Mouse (Mus musculus): Measurements from ENCODE around the gene Il3ra. TPM values are rescaled to one million over a fixed set of nuclear protein-coding genes. Genes with fewer than 3 reads are reported as not detected.
A peak's percentile ranks its signal among the peaks of the same experiment; 100 is the strongest.

Il3ra gene
- 1.4 TPM in 2 replicates for polyA plus RNA-seq (2016; fragmentation: Nextera tagmentation; extraction: Ambion mirVana)

- peak within 1 kb of the TSS; percentile 63 for H3K27ac ChIP-seq
- ATAC-seq (ENCODE audit: low FRiP score): peak; percentile 45
- 3% methylated on average over 58 of the region's 69 CpGs for WGBS
Observed at GRCm38 (mm10) chr14:14345948-14346812, at the start of gene Il3ra. Gene Il3ra (plus strand): TSS chr14:14346275.

GRCm38 (mm10) chr14:14308938-14309337 is 37.1 kb upstream of the Il3ra start:
- no peaks in the 10 kb centered on the region for H3K27me3 ChIP-seq
- no peaks in the 10 kb centered on the region for H3K9me3 ChIP-seq
- no peaks in the 10 kb centered on the region for H3K36me3 ChIP-seq (replicated peaks)
- H3K4me2 ChIP-seq: no peak overlapping the region
- H3K27ac ChIP-seq: no peak overlapping the region
- no peak overlapping the region for H3K9ac ChIP-seq
- no peak for ATAC-seq (ENCODE audit: low FRiP score)
- 62% methylated on average over 16 of the region's 16 CpGs for WGBS
- no peak overlapping the region for H3K4me3 ChIP-seq (replicated peaks)
- H3K4me1 ChIP-seq: no peaks in the 10 kb centered on the region

More at GRCm38 (mm10) chr14:14345948-14346812, at the start of gene Il3ra:
- Histone ChIP-seq H3K9me3 (peaks cover 45% of the 10 kb centered on the region), H3K4me3 (replicated peaks) (peak within 1 kb of the TSS; percentile 71), H3K9ac (peak within 1 kb of the TSS; percentile 63), H3K27me3 (no peaks in the 10 kb centered on the region), H3K4me1 (0 out of 2 replicates have a peak, but pooled peaks cover 5% of the 10 kb centered on the region), H3K36me3 (replicated peaks) (no peaks in the 10 kb centered on the region), H3K4me2 (peak within 1 kb of the TSS; percentile 79)

GRCm38 (mm10) chr14:14309416-14309815 is 36.7 kb upstream of the Il3ra start:
- Histone ChIP-seq H3K9me3 (no peaks in the 10 kb centered on the region), H3K4me3 (replicated peaks) (no peak overlapping the region), H3K36me3 (replicated peaks) (no peaks in the 10 kb centered on the region), H3K4me1 (no peaks in the 10 kb centered on the region), H3K9ac (no peak overlapping the region), H3K27me3 (no peaks in the 10 kb centered on the region), H3K4me2 (no peak overlapping the region), H3K27ac (no peak overlapping the region)
- WGBS: 61% methylated on average over 14 of the region's 14 CpGs
- no peak for ATAC-seq (ENCODE audit: low FRiP score)

- no peak within 1 kb of the TSS for H3K27ac ChIP-seq
- H3K4me3 ChIP-seq (replicated peaks): no peak within 1 kb of the TSS
- H3K4me2 ChIP-seq: no peak within 1 kb of the TSS
- H3K9me3 ChIP-seq: no peaks in the 10 kb centered on the region
- H3K9ac ChIP-seq: no peak within 1 kb of the TSS
- ATAC-seq (ENCODE audit: low FRiP score): no peak
- no peaks in the 10 kb centered on the region for H3K27me3 ChIP-seq
- H3K36me3 ChIP-seq (replicated peaks): no peaks in the 10 kb centered on the region
- no peaks in the 10 kb centered on the region for H3K4me1 ChIP-seq
Observed at GRCm38 (mm10) chr14:14322528-14322927, 23.5 kb upstream of the Il3ra start, which contains the start of gene Olfr31. Gene Olfr31 (plus strand): TSS chr14:14322828.

- Histone ChIP-seq H3K36me3 (replicated peaks) (no peaks in the 10 kb centered on the region), H3K27me3 (no peaks in the 10 kb centered on the region), H3K4me2 (peak overlapping the region; percentile 79), H3K4me1 (0 out of 2 replicates have a peak, but pooled peaks cover 5% of the 10 kb centered on the region), H3K9me3 (peaks cover 36% of the 10 kb centered on the region), H3K4me3 (replicated peaks) (peak overlapping the region; percentile 71), H3K9ac (peak overlapping the region; percentile 63), H3K27ac (peak overlapping the region; percentile 63; the same call in 1 of the 2 replicates)
- WGBS: 8% methylated on average over 37 of the region's 40 CpGs
- ATAC-seq (ENCODE audit: low FRiP score): peak; percentile 85
Observed at GRCm38 (mm10) chr14:14345113-14345871, 783 bp upstream of the Il3ra start.

- Histone ChIP-seq H3K36me3 (replicated peaks) (no peaks in the 10 kb centered on the region), H3K9ac (peak overlapping the region; percentile 63), H3K27me3 (no peaks in the 10 kb centered on the region), H3K9me3 (peaks cover 50% of the 10 kb centered on the region), H3K4me1 (0 out of 2 replicates have a peak, but pooled peaks cover 5% of the 10 kb centered on the region), H3K4me3 (replicated peaks) (peak overlapping the region; percentile 71), H3K27ac (no peak overlapping the region), H3K4me2 (peak overlapping the region; percentile 79)
- WGBS: 35% methylated on average over 10 of the region's 16 CpGs
- peak; percentile 9; the same call in 1 of the 2 replicates for ATAC-seq (ENCODE audit: low FRiP score)
Observed at GRCm38 (mm10) chr14:14346813-14347100, 682 bp downstream of the Il3ra start.

- Histone ChIP-seq H3K9me3 (peaks cover 53% of the 10 kb centered on the region), H3K4me3 (replicated peaks) (no peak overlapping the region), H3K27ac (no peak overlapping the region), H3K27me3 (no peaks in the 10 kb centered on the region), H3K4me1 (0 out of 2 replicates have a peak, but pooled peaks cover 5% of the 10 kb centered on the region), H3K9ac (no peak overlapping the region), H3K36me3 (replicated peaks) (no peaks in the 10 kb centered on the region), H3K4me2 (peak overlapping the region; percentile 79; the same call in 1 of the 2 replicates)
- peak; percentile 7; the same call in 1 of the 2 replicates for ATAC-seq (ENCODE audit: low FRiP score)
- WGBS: 82% methylated on average over 17 of the region's 17 CpGs
Observed at GRCm38 (mm10) chr14:14347151-14347835, 1.2 kb downstream of the Il3ra start.

- 96% methylated on average over 14 of the region's 14 CpGs for WGBS
- Histone ChIP-seq H3K4me2 (no peak overlapping the region), H3K9ac (no peak overlapping the region)
Observed at GRCm38 (mm10) chr14:14347836-14348621, 2.0 kb downstream of the Il3ra start.

GRCm38 (mm10) chr14:14348674-14349401 is 2.8 kb downstream of the Il3ra start:
- Histone ChIP-seq H3K4me2 (no peak overlapping the region), H3K9ac (no peak overlapping the region), H3K9me3 (peaks cover 63% of the 10 kb centered on the region), H3K36me3 (replicated peaks) (no peaks in the 10 kb centered on the region), H3K27ac (no peak overlapping the region), H3K27me3 (no peaks in the 10 kb centered on the region), H3K4me3 (replicated peaks) (no peak overlapping the region), H3K4me1 (0 out of 2 replicates have a peak, but pooled peaks cover 5% of the 10 kb centered on the region)
- 94% methylated on average over 26 of the region's 26 CpGs for WGBS
- ATAC-seq (ENCODE audit: low FRiP score): no peak

More at GRCm38 (mm10) chr14:14347836-14348621, 2.0 kb downstream of the Il3ra start:
- Histone ChIP-seq H3K27ac (no peak overlapping the region), H3K9me3 (peaks cover 58% of the 10 kb centered on the region), H3K4me3 (replicated peaks) (no peak overlapping the region), H3K36me3 (replicated peaks) (no peaks in the 10 kb centered on the region), H3K27me3 (no peaks in the 10 kb centered on the region), H3K4me1 (0 out of 2 replicates have a peak, but pooled peaks cover 5% of the 10 kb centered on the region)
- 0 out of 2 replicates have a peak, but pooled peaks have one; percentile 0 for ATAC-seq (ENCODE audit: low FRiP score)

- 97% methylated on average over 20 of the region's 20 CpGs for WGBS
- H3K27me3 ChIP-seq: no peaks in the 10 kb centered on the region
- H3K4me3 ChIP-seq (replicated peaks): no peak overlapping the region
- H3K4me1 ChIP-seq: 0 out of 2 replicates have a peak, but pooled peaks cover 5% of the 10 kb centered on the region
- no peak overlapping the region for H3K27ac ChIP-seq
- no peaks in the 10 kb centered on the region for H3K36me3 ChIP-seq (replicated peaks)
- H3K4me2 ChIP-seq: no peak overlapping the region
- H3K9ac ChIP-seq: no peak overlapping the region
- peaks cover 66% of the 10 kb centered on the region for H3K9me3 ChIP-seq
- ATAC-seq (ENCODE audit: low FRiP score): no peak
Observed at GRCm38 (mm10) chr14:14349485-14350262, 3.6 kb downstream of the Il3ra start.

Data from forebrain, embryonic 12.5 days (tissue).